Mouse (Mus musculus) bone marrow, adult 2 months (tissue): Measurements from ENCODE around the gene Calm2.

ENCODE experiments used
- CTCF ChIP-seq: fragments of 200-500 bp; IDR thresholded peaks from 2 replicates; pipeline ENCODE4 v1.5.1; 2011; ENCODE audit warnings: low read length, control low read depth; ENCODE audit not compliant: control insufficient read depth, insufficient read depth
- POLR2A ChIP-seq: fragments of 200-500 bp; IDR thresholded peaks from 2 replicates; pipeline ENCODE4 v1.6.1; 2011; ENCODE audit warnings: low read depth, mild to moderate bottlenecking, control low read depth, low read length, borderline replicate concordance; ENCODE audit not compliant: control insufficient read depth

DNA sequence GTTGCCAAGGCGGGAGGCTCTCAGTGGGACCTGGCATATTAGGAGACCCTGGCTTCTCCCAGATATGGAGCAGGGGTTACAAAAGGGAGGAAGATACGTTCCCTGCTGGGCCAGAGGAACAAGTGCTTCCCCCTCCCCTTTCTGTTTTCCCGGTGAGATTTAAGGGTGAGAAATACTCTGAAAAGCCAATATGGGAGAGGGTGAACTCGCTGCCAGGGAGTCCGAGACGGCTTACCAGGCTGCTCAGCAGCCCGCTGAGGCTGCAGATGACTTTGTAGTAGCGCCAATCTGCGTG lies 26.7 kb upstream of the Calm2 start:
- TF ChIP-seq POLR2A: no peak
- TF ChIP-seq CTCF: no peak
